In genomic region chr7:134725551-134726529, GRCm38 (mm10) we compare ENCODE assay signal across 10 mouse cellular contexts. TPM values are rescaled to one million over a fixed set of nuclear protein-coding genes. Genes with fewer than 3 reads are reported as not detected.
DNase-seq lines count a peak whose midpoint lies in the region; ATAC-seq and TF ChIP-seq lines count a peak whose summit lies in the region.
"Had no signal": no experiment of that assay in that cellular context is flagged by ENCODE, and none has a peak within 500 bp of the region (broad histone marks: within the 10 kb centered on the region; RNA-seq: fewer than 3 reads in every experiment).

No protein-coding gene starts in this region.

- no peak overlapping the region for H3K4me3 ChIP-seq in hindbrain, embryonic 14.5 days (replicated peaks; ENCODE audit: low read length)
- no peak overlapping the region for H3K4me3 ChIP-seq in lung, postnatal 0 days (ENCODE audit: low read depth, low read length)
- H3K4me3 ChIP-seq: limb, embryonic 12.5 days had no signal

- TF ChIP-seq EP300 in lung, postnatal 0 days (IDR thresholded peaks at IDR 0.05) = peak; percentile 59; the same call in 1 of the 2 replicates

- intact Hi-C loops in left cerebral cortex, postnatal 10 days (cut with DNase I) = no loop called here

- ATAC-seq in hindbrain, embryonic 14.5 days (ENCODE audit: low FRiP score) = no peak
- ATAC-seq in lung, postnatal 0 days = peak; percentile 80
- ATAC-seq in inflammation-experienced regulatory T-cells, adult 6 months = no peak
- no peak for ATAC-seq in CD4-positive, CD25-positive, alpha-beta regulatory T cell, adult 4 months
- ATAC-seq: Patski had no signal

- no peak overlapping the region for H3K27ac ChIP-seq in hindbrain, embryonic 14.5 days
- H3K27ac ChIP-seq in lung, postnatal 0 days (ENCODE audit: low read length) = no peak overlapping the region
- H3K27ac ChIP-seq: limb, embryonic 12.5 days had no signal

- no peak for TF ChIP-seq CTCF in lung, postnatal 0 days (IDR thresholded peaks at IDR 0.05)

- H3K4me2 ChIP-seq in hindbrain, embryonic 14.5 days (replicated peaks) = peak overlapping the region; percentile 28; the same call in 1 of the 2 replicates
- no peak overlapping the region for H3K4me2 ChIP-seq in lung, postnatal 0 days (replicated peaks; ENCODE audit: low read depth, low read length)
- H3K4me2 ChIP-seq: limb, embryonic 12.5 days had no signal

- WGBS in hindbrain, embryonic 14.5 days = 36% methylated on average over 11 of the region's 11 CpGs
- WGBS in lung, postnatal 0 days = 42% methylated on average over 11 of the region's 11 CpGs

- DNase-seq in left cerebral cortex, postnatal 10 days (ENCODE audit: extremely low spot score in 1 of 2, low spot score in 2 of 2) = peak; percentile 45 to 68
- no peak for DNase-seq in left cerebral cortex, adult 8-10 months (ENCODE audit: low spot score in 2 of 2)
- peak; percentile 31 for DNase-seq in hindbrain, embryonic 14.5 days (ENCODE audit: low spot score)
- DNase-seq in lung, postnatal 0 days (ENCODE audit: low spot score) = peak; percentile 81
- peak; percentile 49 for DNase-seq in telencephalon, adult 2 months (ENCODE audit: low read depth, low spot score)
- DNase-seq in liver = no peak

- H3K9me3 ChIP-seq in hindbrain, embryonic 14.5 days (ENCODE audit: control insufficient read depth, low read length) = no peaks in the 10 kb centered on the region
- no peaks in the 10 kb centered on the region for H3K9me3 ChIP-seq in lung, postnatal 0 days (ENCODE audit: low read length)
- H3K9me3 ChIP-seq: limb, embryonic 12.5 days had no signal

- peaks cover 18% of the 10 kb centered on the region for H3K4me1 ChIP-seq in hindbrain, embryonic 14.5 days (replicated peaks; ENCODE audit: control insufficient read depth, insufficient read depth, low read length)
- no peaks in the 10 kb centered on the region for H3K4me1 ChIP-seq in lung, postnatal 0 days (ENCODE audit: insufficient read depth, low read depth, low read length)

- H3K27me3 ChIP-seq in hindbrain, embryonic 14.5 days (ENCODE audit: control insufficient read depth, insufficient read depth, low read length) = no peaks in the 10 kb centered on the region
- H3K27me3 ChIP-seq in lung, postnatal 0 days (replicated peaks; ENCODE audit: insufficient read depth, low read length) = no peaks in the 10 kb centered on the region
- H3K27me3 ChIP-seq: limb, embryonic 12.5 days; Patski had no signal

- H3K36me3 ChIP-seq in hindbrain, embryonic 14.5 days (replicated peaks; ENCODE audit: control insufficient read depth, insufficient read depth) = no peaks in the 10 kb centered on the region
- H3K36me3 ChIP-seq in lung, postnatal 0 days (ENCODE audit: insufficient read depth, low read length) = 0 out of 2 replicates have a peak, but pooled peaks cover 4% of the 10 kb centered on the region

- H3K9ac ChIP-seq in hindbrain, embryonic 14.5 days = no peak overlapping the region
- no peak overlapping the region for H3K9ac ChIP-seq in lung, postnatal 0 days (replicated peaks; ENCODE audit: low read depth)
- H3K9ac ChIP-seq: limb, embryonic 12.5 days had no signal

RNA-seq across cellular contexts. Expression of gene Dock1, which starts 55.4 kb away (rescaled TPM):
- total RNA-seq in left cerebral cortex, postnatal 10 days (2021) = 10 to 100 TPM; 19.4 to 20.8 TPM
- 10 to 100 TPM; 25.9 to 27.8 (median 27.2) TPM for total RNA-seq in left cerebral cortex, adult 8-10 months (2022)
- polyA plus RNA-seq in hindbrain, embryonic 14.5 days (2014; fragmentation: Nextera tagmentation; extraction: Ambion mirVana) = 9.8 and 9.9 TPM in 2 replicates
- polyA plus RNA-seq in lung, postnatal 0 days (2015; fragmentation: Nextera tagmentation; extraction: Ambion mirVana) = 14.0 and 17.8 TPM in 2 replicates
- polyA plus RNA-seq in inflammation-experienced regulatory T-cells, adult 6 months (2017; shearing (Covaris generic)) = under 1 TPM in 1 of 3 experiments, not detected in 2; 0.11 TPM
- polyA plus RNA-seq in CD4-positive, CD25-positive, alpha-beta regulatory T cell, adult 4 months (2017; shearing (Covaris generic)) = under 1 TPM; 0.12 to 0.16 TPM

Comparison
In these comparisons a context has a peak if more than half of its experiments do, and no peak if none do; other contexts are left out.
1. DNase-seq: peak in left cerebral cortex, postnatal 10 days (2 of 2), hindbrain, embryonic 14.5 days (single experiment), lung, postnatal 0 days (single experiment) and telencephalon, adult 2 months (single experiment); none in left cerebral cortex, adult 8-10 months (0 of 2) and liver (single experiment).